Comparison of ENCODE assay signal across 8 mouse cellular contexts in genomic region chr6:86523755-86524434, GRCm38 (mm10). TPM values are rescaled to one million over a fixed set of nuclear protein-coding genes. Genes with fewer than 3 reads are reported as not detected.
DNase-seq lines count a peak whose midpoint lies in the region; ATAC-seq lines count a peak whose summit lies in the region.

No protein-coding gene starts in this region.

- H3K9me3 ChIP-seq in embryonic facial prominence, embryonic 15.5 days (replicated peaks) = no peaks in the 10 kb centered on the region
- H3K9me3 ChIP-seq in kidney, embryonic 16.5 days (ENCODE audit: low read length) = no peaks in the 10 kb centered on the region

- H3K27ac ChIP-seq in embryonic facial prominence, embryonic 15.5 days (replicated peaks) = peak overlapping the region; percentile 83
- peak overlapping the region; percentile 92 for H3K27ac ChIP-seq in kidney, embryonic 16.5 days (ENCODE audit: low read length)

- ATAC-seq in embryonic facial prominence, embryonic 15.5 days (ENCODE audit: insufficient number of reproducible peaks, low FRiP score, low TSS enrichment, low read depth) = no peak
- ATAC-seq in kidney, embryonic 16.5 days (ENCODE audit: low FRiP score, low TSS enrichment) = no peak
- no peak for ATAC-seq in activated CD4-positive, CD25-positive, alpha-beta regulatory T cell, adult 4 months

- no peaks in the 10 kb centered on the region for H3K27me3 ChIP-seq in embryonic facial prominence, embryonic 15.5 days
- no peaks in the 10 kb centered on the region for H3K27me3 ChIP-seq in kidney, embryonic 16.5 days (ENCODE audit: insufficient read depth, low read length)

- H3K9ac ChIP-seq in embryonic facial prominence, embryonic 15.5 days = peak overlapping the region; percentile 79
- H3K9ac ChIP-seq in kidney, embryonic 16.5 days (replicated peaks; ENCODE audit: low read length) = peak overlapping the region; percentile 96

- peaks cover 14% of the 10 kb centered on the region; the same call in 1 of the 2 replicates for H3K36me3 ChIP-seq in embryonic facial prominence, embryonic 15.5 days
- H3K36me3 ChIP-seq in kidney, embryonic 16.5 days (ENCODE audit: insufficient read depth, low read length) = peaks cover 19% of the 10 kb centered on the region

- WGBS in embryonic facial prominence, embryonic 15.5 days = under 1% methylated on average over 15 of the region's 15 CpGs
- 1% methylated on average over 15 of the region's 15 CpGs for WGBS in kidney, embryonic 16.5 days

- DNase-seq in layer of hippocampus, postnatal 10 days (ENCODE audit: low spot score in 2 of 2) = peak; percentile 16 to 29
- no peak for DNase-seq in layer of hippocampus, adult 9-11 months
- peak; percentile 57 for DNase-seq in NIH3T3 (ENCODE audit: low read depth)
- peak; percentile 34 to 53 for DNase-seq in lung, postnatal 4 days
- DNase-seq in thymus, postnatal 25 days = peak; percentile 21

- peak overlapping the region; percentile 64 for H3K4me2 ChIP-seq in embryonic facial prominence, embryonic 15.5 days (replicated peaks)
- peak overlapping the region; percentile 70 for H3K4me2 ChIP-seq in kidney, embryonic 16.5 days (replicated peaks; ENCODE audit: low read depth, low read length)

- peak overlapping the region; percentile 86 for H3K4me3 ChIP-seq in embryonic facial prominence, embryonic 15.5 days (replicated peaks)
- peak overlapping the region; percentile 85 for H3K4me3 ChIP-seq in kidney, embryonic 16.5 days (ENCODE audit: low read length)

- H3K4me1 ChIP-seq in embryonic facial prominence, embryonic 15.5 days = peaks cover 19% of the 10 kb centered on the region
- peaks cover 25% of the 10 kb centered on the region for H3K4me1 ChIP-seq in kidney, embryonic 16.5 days (ENCODE audit: insufficient read depth, low read length)

RNA-seq across cellular contexts. Expression of gene Pcbp1, which starts 2.2 kb away (rescaled TPM):
- 100 to 1,000 TPM; 159 to 184 TPM for total RNA-seq in layer of hippocampus, postnatal 10 days (2021)
- polyA plus RNA-seq in embryonic facial prominence, embryonic 15.5 days (2015; fragmentation: Nextera tagmentation; extraction: Ambion mirVana) = 497 and 506 TPM in 2 replicates
- 195 and 234 TPM in 2 replicates for polyA plus RNA-seq in kidney, embryonic 16.5 days (2015; fragmentation: Nextera tagmentation; extraction: Ambion mirVana)
- polyA plus RNA-seq in activated CD4-positive, CD25-positive, alpha-beta regulatory T cell, adult 4 months (2017; shearing (Covaris generic)) = 10 to 100 TPM; 35.3 to 39.2 TPM
